Mouse (Mus musculus) megakaryocyte, embryonic 14.5 days (primary cell): Measurements from ENCODE around the gene Scgb2b7. TPM values are rescaled to one million over a fixed set of nuclear protein-coding genes. Genes with fewer than 3 reads are reported as not detected.
"Not testable (repeated sequence)": the region's sequence is repeated elsewhere in the genome, so short reads cannot be mapped to it uniquely, and the experiment has no call there.

Source experiments
- H3K27me3 ChIP-seq: replicated peaks from 2 replicates; pipeline ENCODE3; 2012; ENCODE audit warnings: inconsistent platforms
- H3K36me3 ChIP-seq: replicated peaks from 2 replicates; pipeline ENCODE3; 2012; ENCODE audit warnings: low read length, inconsistent platforms, mixed read lengths
- H3K4me1 ChIP-seq: 2 replicates; pipeline ENCODE4 v1.6.1; 2012; ENCODE audit warnings: inconsistent platforms
- H3K4me3 ChIP-seq: replicated peaks from 2 replicates; pipeline ENCODE3; 2012; ENCODE audit warnings: moderate library complexity, mild to moderate bottlenecking, inconsistent platforms
- H3K9me3 ChIP-seq: 2 replicates; pipeline ENCODE4 v1.6.1; 2012; ENCODE audit warnings: inconsistent platforms
- polyA plus RNA-seq: library from polyadenylated mRNA; stranded (reverse); fragments of >175 nt; gene quantifications from 2 replicates; pipeline ENCODE4 v1.2.3, GENCODE M21; 2012; ENCODE audit warnings: low replicate concordance; ENCODE audit not compliant: insufficient read depth

The Scgb2b7 gene
- polyA plus RNA-seq: not detected in 2 replicates

- not testable (repeated sequence) for H3K9me3 ChIP-seq, H3K4me1 ChIP-seq, H3K27me3 ChIP-seq, H3K36me3 ChIP-seq, H3K4me3 ChIP-seq
These were observed at the start of gene Scgb2b7 for GRCm38 (mm10) chr7:31705657-31706056. Gene Scgb2b7, minus strand, starts transcription at chr7:31705757.

DNA sequence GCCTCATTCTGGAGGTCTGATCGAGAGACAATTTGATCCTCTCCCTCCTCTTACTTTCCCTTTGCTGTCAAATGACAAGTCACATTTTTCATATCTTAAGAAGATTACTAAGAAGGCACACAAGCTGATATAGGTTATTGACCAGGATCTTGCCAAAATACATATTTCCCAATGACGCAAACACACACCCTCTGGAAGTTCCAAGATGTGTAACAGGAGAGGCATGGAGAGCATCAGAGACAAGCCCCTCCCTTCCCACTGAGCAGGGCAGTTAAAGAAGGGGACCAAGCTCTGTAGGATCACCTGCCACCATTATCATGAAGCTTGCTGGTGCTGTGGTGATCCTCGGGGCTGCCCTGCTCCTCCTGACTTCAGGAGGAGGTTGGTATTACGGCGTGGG is 6.8 kb upstream of the Scgb2b7 start, which contains the start of gene Scgb1b7:
Gene Scgb1b7, plus strand, starts transcription at position 301 of the 400 bp plus-strand sequence.
- H3K4me1 ChIP-seq, H3K9me3 ChIP-seq, H3K27me3 ChIP-seq, H3K4me3 ChIP-seq, H3K36me3 ChIP-seq: not testable (repeated sequence)

Other genes with a start within 250 kb of the Scgb2b7 start
- gene Scgb1b7, start 6.9 kb upstream of the Scgb2b7 start, polyA plus RNA-seq: not detected in 2 replicates